Mouse (Mus musculus): ENCODE data around the gene Exosc2. TPM values are rescaled to one million over a fixed set of nuclear protein-coding genes. Genes with fewer than 3 reads are reported as not detected.

The Exosc2 gene
- total RNA-seq, 2 experiments from 2014 or later, result 21.4 to 24.5 TPM

DNA sequence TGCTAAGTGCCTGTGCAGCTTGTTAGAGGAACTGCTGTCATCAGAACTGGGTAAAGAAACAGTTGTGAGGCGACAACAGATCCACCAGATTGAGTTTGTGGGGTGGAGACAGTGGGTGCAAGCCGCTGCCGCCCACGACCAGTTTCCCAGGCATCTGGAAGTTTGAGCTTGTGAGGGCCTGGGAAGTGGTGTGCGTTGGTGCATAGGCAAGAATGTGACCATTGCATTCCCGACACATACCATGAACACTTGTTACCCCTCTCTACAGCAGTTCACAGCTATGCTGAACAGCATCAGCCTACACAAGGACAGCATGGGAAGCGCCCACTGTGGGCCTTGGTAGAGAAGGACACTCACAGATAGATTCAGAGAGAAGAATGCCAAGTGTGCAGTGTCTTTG lies 45.5 kb downstream of the Exosc2 start:
- peak; percentile 39 to 46 for DNase-seq (ENCODE audit: low spot score in 2 of 2)
- intact Hi-C loops (cut with DNase I), result no loop called here

DNA sequence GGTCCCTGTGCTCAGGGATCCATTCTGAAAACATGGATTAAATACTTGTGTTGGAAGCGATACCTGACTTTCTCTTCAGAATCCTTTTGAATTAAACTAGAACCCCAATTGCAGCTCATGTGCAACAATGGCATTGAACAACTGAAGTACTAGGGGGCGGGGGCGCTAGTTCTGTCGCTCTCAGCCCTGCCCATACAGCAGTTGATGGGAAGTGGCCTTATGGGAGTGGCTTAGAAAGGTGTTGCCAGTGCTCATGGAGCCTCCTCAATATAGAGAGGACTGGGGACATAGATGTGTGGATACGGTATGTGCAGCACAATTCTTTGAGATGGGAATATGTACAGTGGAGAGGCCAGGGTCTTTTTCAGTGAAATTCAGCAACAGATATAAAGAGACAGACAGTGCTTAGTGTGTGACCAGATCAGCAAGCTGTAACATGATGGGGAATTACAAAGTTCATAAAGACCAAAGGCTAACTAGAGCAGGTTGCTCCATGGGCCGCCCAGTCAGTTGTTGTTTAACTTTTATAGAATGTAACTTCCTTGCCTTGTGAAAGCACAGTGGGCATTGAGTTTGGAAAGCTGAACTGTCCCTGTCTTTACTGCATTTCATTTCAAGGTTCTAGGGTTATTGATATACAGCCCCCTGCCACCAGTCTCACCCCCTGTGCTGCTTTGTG lies 48.8 kb downstream of the Exosc2 start:
- DNase-seq (ENCODE audit: low spot score in 2 of 2), result no peak
- intact Hi-C loops (cut with DNase I), result no loop called here

DNA sequence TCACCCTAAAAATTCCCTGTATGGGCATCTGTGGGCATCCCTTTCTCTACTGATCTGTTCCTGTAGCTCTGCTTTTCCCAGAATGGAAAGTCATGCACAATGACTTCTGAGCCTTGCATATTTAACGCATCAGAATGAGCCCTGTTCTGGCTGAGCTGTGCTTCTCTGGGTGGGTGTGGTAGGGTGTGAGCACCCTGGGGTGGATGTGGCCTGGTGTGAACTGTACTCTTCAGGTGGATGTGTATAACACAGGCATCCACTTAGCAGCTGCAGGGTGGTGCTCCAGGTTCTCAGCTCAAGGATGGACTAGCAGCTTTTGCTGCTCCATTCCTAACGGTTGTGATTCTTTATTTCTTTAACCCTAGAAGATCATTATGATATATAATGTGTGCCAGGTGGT lies 49.4 kb downstream of the Exosc2 start:
- intact Hi-C loops (cut with DNase I), result no loop called here
- no peak for DNase-seq (ENCODE audit: low spot score in 2 of 2)

DNA sequence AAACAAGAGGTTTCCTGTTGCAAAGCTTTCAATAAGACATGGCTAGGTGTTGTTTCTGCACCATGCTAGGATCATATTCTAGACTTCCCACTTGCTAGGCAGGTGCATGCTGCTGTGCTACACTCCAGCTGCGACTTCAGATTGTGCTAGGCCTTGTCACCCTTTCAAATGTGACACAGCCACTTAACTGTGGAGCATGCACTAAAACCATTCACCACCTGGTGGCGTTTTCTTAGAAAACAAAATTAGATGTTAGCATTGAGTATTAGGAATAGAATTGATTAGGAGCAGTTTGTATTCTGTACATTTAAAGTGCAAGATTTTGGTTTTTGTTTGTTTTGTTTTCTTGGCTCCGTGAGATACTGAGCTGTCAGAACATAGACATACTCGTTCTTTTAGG lies 50.3 kb downstream of the Exosc2 start:
- peak in 1 of 2 experiments; percentile 60 for DNase-seq (ENCODE audit: low spot score in 2 of 2)
- intact Hi-C loops (cut with DNase I), result no loop called here

DNA sequence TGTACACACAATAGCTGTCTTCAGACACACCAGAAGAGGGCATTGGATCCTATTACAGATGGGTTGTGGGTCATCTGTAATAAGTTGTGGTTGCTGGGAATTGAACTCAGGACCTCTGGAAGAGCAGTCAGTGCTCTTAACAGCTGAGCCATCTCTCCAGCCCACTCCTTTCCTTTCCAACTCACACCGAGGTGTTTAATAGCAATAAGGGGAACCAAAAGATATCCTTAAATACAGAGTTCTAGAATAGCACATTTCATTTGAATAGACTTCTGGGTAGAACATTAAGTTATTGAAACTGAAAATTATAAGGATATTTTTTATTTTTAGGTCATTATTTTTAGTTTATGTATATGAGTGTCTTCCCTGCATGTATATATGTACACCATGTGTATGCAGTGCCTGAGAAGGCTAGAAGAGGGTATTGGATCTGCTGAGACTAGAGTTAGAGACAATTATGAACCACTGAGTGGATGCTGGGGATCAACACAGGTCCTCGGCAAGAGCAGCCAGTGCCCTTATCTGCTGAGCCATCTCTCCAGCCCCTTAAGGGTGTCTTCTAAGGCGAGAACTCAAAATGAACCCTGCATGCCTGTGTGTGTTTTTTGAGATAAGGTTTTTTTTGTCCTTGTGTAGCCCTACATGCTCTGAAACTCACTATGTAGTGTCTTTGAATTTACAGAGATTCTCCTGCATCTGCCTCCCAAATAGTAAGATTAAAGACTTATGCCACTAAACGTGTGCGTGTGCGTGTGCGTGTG lies 54.4 kb downstream of the Exosc2 start:
- no peak for DNase-seq (ENCODE audit: low spot score in 2 of 2)
- intact Hi-C loops (cut with DNase I), result no loop called here

DNA sequence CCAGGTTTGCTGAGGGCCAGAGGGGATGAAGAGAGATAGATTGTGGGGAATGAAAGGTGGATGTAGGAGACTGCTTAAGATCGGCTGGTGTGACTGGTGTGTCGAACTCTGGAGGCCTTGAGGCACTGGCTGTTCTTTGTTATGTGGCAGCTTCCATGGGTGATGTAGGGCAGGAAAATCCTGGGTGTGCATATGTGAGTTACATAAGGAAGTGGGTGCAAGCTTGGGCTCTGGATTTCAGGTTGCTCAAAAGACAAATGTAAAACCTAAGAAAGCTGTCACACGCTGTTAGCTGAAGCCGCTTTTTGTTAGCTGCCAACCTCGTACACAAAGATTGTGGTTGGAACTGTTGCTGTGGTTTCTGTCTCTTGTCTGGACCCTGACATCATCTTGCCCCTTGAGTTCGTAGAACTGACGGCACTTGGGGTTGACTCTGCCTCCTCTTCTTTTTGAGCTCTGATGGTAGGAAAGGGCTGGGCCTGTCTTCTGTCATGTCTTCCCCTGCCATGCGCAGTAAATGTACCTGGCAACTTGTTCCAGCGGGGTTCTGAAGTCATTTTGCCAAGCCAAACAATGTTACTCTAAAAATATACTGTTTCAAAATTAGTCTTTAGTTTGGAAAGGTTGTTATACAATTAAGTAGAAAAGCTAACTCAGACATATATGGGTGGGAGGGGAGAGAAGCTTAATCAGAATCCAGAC lies 57.2 kb downstream of the Exosc2 start:
- intact Hi-C loops (cut with DNase I), result no loop called here

DNA sequence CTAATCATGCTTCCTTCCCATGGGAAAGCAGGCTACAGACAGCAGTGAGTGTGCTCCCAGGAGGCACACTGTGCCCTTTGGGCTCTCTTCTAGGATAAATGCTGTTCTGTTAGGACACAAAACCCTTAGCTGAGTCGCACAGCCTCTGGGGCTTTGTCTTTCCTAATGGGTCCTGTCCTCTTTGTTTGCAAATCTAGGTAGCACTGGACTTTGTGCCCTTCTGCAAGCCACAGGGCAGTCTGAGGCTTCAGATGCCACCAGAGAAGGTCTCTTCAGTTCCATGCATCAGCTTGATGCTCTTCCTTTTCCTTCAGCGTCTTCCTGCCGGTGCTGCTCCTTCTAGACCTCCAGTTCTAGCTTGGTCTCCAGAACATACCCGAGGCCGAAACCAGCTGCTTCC lies 60.1 kb downstream of the Exosc2 start:
- intact Hi-C loops (cut with DNase I), result no loop called here

More for the DNA sequence above, 57.2 kb downstream of the Exosc2 start:
- DNase-seq (ENCODE audit: low spot score in 2 of 2), result peak in 1 of 2 experiments; percentile 30

More for the DNA sequence above, 60.1 kb downstream of the Exosc2 start:
- DNase-seq (ENCODE audit: low spot score in 2 of 2), result no peak

Other genes with a start within 250 kb of the Exosc2 start
- 10 to 100 TPM in 1 of 2 experiments, 1 to 10 TPM in 1; 8.5 to 14.6 TPM for gene Ass1, start 200.5 kb upstream of the Exosc2 start, total RNA-seq (2021)
- 10 to 100 TPM; 45.7 to 50.4 TPM for gene Fubp3, start 98.1 kb upstream of the Exosc2 start, total RNA-seq (2021)
- gene Prdm12, start 30.7 kb upstream of the Exosc2 start, total RNA-seq (2021), result under 1 TPM; 0.13 to 0.66 TPM
- gene Abl1, start 17.7 kb downstream of the Exosc2 start, total RNA-seq (2021), result 10 to 100 TPM; 37.4 to 39.6 TPM
- gene Qrfp, start 139.9 kb downstream of the Exosc2 start, total RNA-seq (2021), result not detected
- 10 to 100 TPM; 12.8 to 16.1 TPM for gene Fibcd1, start 175.3 kb downstream of the Exosc2 start, total RNA-seq (2021)
- gene Lamc3, start 216.6 kb downstream of the Exosc2 start, total RNA-seq (2021), result 10 to 100 TPM in 1 of 2 experiments, 1 to 10 TPM in 1; 9.2 to 11.4 TPM

Measured in left cerebral cortex, postnatal 14 days (tissue).